Mouse (Mus musculus): Measurements from ENCODE around the gene Klc4.

Klc4 gene

GRCm38 (mm10) chr17:46651755-46652547, 6.1 kb upstream of the Klc4 start:
- no peak for DNase-seq (ENCODE audit: low read depth, low spot score)

- DNase-seq (ENCODE audit: low read depth, low spot score), result no peak
Measured at GRCm38 (mm10) chr17:46651292-46651691, 5.5 kb upstream of the Klc4 start.

- DNase-seq (ENCODE audit: low read depth, low spot score), result peak; percentile 39
Measured at GRCm38 (mm10) chr17:46650232-46651031, 4.6 kb upstream of the Klc4 start, which contains the start of gene Cul7. Gene Cul7 (plus strand): TSS chr17:46650337.

- no peak for DNase-seq (ENCODE audit: low read depth, low spot score)
Measured at GRCm38 (mm10) chr17:46649811-46650210, 4.0 kb upstream of the Klc4 start.

- DNase-seq (ENCODE audit: low read depth, low spot score), result no peak
Measured at GRCm38 (mm10) chr17:46648436-46648835, 2.6 kb upstream of the Klc4 start.

GRCm38 (mm10) chr17:46647279-46647678, 1.5 kb upstream of the Klc4 start:
- DNase-seq (ENCODE audit: low read depth, low spot score), result no peak

- DNase-seq (ENCODE audit: low read depth, low spot score), result no peak
Measured at GRCm38 (mm10) chr17:46646322-46646662, 470 bp upstream of the Klc4 start.

- DNase-seq (ENCODE audit: low read depth, low spot score), result no peak
Measured at GRCm38 (mm10) chr17:46644916-46645475, 826 bp downstream of the Klc4 start.

GRCm38 (mm10) chr17:46644152-46644805, 1.5 kb downstream of the Klc4 start:
- DNase-seq (ENCODE audit: low read depth, low spot score), result no peak

- DNase-seq (ENCODE audit: low read depth, low spot score), result no peak
Measured at GRCm38 (mm10) chr17:46642060-46642459, 3.8 kb downstream of the Klc4 start.

GRCm38 (mm10) chr17:46639929-46640328, 5.9 kb downstream of the Klc4 start:
- no peak for DNase-seq (ENCODE audit: low read depth, low spot score)

- DNase-seq (ENCODE audit: low read depth, low spot score), result no peak
Measured at GRCm38 (mm10) chr17:46636831-46637523, 8.8 kb downstream of the Klc4 start.

- no peak for DNase-seq (ENCODE audit: low read depth, low spot score)
Measured at GRCm38 (mm10) chr17:46629685-46630441, 16.0 kb downstream of the Klc4 start.

GRCm38 (mm10) chr17:46628791-46629684, 16.8 kb downstream of the Klc4 start, which contains the start of gene Ptk7:
Gene Ptk7 (minus strand): TSS chr17:46629504.
- DNase-seq (ENCODE audit: low read depth, low spot score), result no peak

- no peak for DNase-seq (ENCODE audit: low read depth, low spot score)
Measured at GRCm38 (mm10) chr17:46628471-46628790, 17.4 kb downstream of the Klc4 start.

- no peak for DNase-seq (ENCODE audit: low read depth, low spot score)
Measured at GRCm38 (mm10) chr17:46627409-46627808, 18.4 kb downstream of the Klc4 start.

- no peak for DNase-seq (ENCODE audit: low read depth, low spot score)
Measured at GRCm38 (mm10) chr17:46624598-46624997, 21.2 kb downstream of the Klc4 start.

- DNase-seq (ENCODE audit: low read depth, low spot score), result no peak
Measured at GRCm38 (mm10) chr17:46623819-46624557, 21.8 kb downstream of the Klc4 start.

- no peak for DNase-seq (ENCODE audit: low read depth, low spot score)
Measured at GRCm38 (mm10) chr17:46622269-46622668, 23.6 kb downstream of the Klc4 start.
